Mouse (Mus musculus): ENCODE measurements at regions not wholly inside any gene's neighbourhood (a gene's known extent, or its start where the extent isn't known, plus 50 kb on each side); places are given as distances from the start of the nearest gene placed in this dataset.
A peak's percentile ranks its signal among the peaks of the same experiment; 100 is the strongest.

DNA sequence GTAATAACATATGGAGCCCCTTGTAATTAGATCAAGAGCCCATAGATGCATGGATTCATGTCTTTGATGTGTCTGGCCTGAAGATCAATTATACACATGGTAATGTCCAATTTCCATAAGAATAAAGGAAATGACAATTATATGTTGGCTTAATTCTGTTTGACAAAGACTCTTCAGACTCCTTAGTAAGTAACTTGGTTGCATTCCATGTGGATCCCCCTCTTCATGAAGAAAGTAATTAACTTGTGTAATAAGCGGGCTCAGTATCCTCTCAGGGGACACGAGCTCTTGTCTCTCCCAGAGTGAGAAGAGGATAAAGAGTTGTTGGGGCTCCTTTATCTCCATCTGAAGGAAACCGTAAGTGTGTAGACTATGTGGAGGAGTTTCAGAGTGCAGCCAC is 284.3 kb downstream of the Efnb2 start:
- no peak for DNase-seq

DNA sequence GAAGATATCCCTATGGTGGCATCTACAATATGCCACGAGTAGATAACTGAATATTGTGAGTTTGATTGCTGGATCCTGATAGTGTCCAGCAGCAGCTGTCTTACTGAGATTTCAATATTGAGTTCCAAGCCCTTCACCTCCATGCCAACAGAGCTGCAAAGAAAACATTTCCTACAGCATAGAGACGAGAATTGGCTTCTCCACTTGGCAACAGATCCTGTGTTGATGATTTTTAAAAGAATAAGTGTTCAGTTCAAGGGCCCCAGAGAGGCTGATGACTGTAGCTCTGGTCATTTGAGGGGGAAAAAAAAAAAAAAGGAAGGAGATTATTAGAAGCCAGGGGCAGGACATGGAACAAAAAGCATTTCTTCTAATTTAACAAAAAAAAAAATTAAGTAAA is 284.7 kb downstream of the Efnb2 start:
- no peak for DNase-seq

DNA sequence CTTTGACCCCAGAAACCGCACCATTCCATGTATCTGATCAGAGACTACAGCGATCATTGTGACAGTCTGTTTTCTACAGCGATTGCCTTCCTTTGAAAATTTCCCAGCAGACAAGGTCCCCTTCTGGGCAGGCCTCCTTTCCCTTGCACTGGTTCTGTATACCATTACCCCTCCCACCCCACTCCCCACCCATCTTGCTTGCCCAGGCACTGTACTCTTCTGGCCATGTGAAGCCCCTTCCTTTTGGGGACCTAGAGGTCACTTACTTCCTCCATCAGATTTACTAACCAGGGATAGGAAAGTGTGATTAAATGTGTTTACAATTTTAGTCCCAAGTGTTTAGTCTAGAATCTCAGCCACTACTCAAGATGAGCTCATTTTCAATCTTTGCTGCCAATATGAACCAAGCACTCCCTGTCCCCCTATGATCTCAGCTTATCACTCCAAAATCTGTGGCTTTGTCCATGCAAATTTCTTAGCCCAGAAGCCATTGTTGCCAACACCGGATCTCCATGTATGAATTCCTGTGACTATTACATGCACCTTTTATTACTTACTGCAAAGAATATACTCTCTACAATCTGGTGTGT is 293.7 kb downstream of the Efnb2 start:
- DNase-seq, result no peak

DNA sequence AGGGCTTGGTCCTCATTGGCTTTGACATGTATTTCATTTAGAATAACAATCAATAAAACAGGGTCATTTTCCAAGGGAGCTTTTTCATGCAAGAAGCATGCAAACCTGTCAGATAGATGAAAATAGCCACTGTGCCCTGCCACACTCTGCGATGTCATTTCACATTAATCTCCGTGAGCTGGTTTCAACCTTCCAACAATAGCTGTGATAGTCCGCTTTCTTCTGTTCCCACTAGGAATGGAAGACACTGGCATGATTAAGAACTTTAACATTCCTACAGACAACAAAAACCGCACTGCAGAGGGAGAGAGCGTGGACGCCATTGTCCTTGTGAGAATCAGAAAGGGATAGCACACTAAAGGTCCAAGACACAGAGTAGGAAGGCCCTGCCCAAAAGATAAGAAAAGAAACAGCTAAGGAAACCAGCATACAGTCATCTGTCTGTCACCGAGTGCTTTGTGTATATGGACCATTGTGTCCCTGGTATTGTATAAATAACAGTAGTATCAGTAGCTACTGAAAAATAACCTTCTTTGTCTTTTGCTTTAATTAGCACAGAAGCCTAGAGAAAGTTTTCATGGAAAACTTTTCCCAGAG is 299.0 kb downstream of the Efnb2 start:
- DNase-seq, result no peak

DNA sequence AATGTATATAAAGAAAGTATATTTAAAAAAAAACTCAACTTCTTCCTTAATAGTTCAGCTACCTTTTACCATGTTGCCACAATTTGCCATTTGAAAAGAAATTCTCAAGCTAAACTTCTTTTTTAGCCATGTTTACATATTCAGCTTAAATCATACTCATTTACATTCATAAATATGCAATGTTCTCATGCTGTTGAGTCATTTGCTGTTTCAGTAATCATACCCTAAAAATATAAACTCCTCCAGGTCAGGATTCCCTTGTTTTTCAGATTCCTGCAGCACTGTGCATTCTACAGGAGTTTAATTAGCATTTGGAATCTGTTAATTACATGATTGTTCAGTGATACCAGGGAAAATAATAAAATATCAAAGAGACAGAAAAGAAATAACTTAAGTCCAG is 300.5 kb downstream of the Efnb2 start:
- DNase-seq, result no peak

DNA sequence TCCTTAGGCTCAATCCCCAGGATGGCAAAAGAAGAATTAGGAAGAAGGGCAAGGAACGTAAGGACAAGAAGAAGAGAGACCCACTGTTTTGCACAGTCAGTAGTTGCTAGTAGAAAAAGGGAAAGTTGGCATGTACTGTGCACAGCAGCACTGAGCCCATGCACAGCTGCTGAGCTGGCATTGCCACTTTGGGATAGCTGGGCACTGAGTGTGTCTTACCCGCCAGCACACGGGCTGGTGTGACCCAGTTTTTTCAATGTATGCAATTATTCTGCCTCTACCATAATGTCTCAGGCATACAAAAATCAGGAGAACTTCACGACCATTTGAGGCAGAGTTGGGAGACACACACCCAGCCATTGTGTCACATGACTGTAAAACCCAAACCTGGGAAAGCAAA is 306.1 kb downstream of the Efnb2 start:
- DNase-seq, result no peak

DNA sequence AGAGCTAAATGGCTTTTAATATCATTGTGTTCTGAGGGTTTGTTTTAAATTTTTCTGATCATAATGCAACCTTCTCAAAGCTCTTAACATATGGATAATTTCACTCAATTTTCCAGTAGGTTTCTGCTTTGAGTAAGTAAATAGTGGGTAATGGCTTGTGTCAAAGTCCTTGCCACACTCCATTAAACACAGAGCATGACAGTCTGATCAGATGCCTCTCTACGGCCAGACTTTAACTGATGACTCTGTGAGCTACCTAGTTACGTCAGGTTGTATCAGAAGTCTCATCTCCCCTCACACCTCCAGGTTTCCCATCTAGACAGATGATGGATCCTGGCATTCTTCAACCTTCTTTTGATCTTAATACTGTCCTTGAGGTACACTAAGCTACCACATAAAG is 316.4 kb downstream of the Efnb2 start:
- no peak for DNase-seq

DNA sequence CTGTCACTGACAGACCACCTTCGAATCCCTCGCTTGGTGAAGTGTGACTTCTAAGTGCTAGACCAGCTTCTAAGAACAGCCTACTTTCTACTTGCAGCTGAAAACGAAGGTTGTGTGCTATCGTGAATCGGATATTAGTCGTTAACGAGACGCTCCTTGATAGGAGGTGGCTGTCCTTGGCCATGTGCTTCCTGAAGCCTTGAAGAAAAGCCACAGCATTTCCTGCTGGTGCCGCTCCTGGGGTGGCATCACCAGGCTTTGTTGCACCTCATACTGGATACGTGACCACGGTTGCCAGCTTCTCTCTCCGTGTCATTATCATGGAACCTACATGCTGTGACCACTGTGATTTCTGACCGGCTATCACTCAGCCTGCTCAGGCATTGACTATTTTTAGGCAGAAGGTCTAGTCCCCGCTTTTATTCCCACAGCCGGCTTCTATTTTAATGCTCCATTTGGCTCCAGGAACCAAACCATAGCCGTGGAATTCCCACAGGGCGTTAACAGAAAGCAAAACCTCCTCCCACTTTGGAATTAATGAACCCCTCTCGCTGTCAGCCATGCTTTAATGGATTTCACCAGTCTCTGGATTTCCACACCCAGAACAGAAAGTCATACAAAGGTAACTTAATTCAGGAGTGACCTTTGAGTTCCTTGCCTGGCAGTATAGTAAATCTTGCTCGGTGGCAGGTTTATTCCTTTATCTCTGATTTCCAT is 325.6 kb downstream of the Efnb2 start:
- DNase-seq, result no peak

DNA sequence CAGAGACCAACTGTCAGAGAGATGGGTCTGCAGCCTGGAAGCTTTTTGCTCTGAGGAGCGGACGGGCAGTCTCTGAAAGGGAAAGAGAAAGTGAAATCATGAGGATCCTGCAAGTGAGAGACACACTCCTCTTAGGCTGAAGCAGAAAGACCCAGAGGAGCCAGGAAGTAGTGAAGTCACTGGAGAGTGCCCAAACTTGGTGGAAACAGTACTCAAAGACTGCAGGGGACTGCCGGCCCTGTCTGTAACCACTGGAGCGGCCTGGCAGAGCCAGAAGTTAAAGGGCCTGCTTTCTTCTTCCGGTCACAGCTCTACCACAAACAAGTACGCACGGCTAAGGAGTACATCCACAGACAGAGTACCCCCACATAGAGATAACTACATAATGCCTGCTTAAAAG is 326.5 kb downstream of the Efnb2 start:
- no peak for DNase-seq

DNA sequence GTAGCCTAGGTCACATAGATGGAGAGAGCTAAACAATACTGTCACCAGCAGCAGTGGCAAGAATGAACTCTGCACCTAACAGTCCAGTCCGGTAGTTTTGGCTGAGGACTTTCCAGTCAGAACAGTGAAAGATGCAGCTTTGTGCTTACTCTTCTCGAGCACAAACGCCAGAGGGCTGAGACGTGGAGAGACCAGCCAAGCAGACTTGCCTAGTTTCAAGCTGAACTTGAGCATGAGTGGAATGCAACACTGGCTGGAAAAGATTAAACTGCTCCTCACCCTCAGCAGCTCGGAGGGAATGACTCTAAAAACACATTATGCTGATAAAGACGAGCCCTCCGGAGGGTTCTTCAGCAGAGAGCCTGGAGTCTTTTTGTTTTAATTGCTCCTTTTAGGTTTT is 329.8 kb downstream of the Efnb2 start:
- no peak for DNase-seq

DNA sequence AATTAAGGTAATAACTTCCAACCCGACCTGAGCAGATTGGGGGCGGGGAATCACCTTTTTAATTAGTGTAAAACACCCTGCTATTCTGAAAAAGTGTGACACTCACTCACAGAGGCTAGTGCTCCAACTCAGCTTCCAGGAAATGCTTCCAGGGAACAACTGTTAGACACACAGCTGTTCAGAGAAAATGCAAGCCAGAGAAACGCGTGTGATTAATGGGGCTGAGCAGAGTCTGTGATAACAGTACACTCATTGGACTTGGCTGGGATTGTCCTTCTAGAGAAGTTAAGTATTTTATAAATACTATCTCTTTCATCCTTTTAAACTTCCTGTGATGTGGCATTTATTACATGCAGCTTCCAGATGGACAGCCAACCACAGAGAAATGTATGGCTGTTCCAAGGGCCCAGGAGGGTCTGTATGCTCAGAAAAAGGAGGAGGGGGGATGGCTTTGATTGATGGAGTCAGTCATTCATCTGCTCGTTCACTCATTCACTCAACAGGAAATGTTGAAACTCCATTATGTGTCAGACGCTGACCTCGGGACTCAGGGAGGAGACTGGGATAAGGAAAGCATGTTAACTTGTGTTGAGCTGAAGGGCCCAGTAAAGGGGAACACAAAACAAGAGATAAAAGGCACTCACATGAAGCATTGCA is 332.9 kb downstream of the Efnb2 start:
- DNase-seq, result no peak

DNA sequence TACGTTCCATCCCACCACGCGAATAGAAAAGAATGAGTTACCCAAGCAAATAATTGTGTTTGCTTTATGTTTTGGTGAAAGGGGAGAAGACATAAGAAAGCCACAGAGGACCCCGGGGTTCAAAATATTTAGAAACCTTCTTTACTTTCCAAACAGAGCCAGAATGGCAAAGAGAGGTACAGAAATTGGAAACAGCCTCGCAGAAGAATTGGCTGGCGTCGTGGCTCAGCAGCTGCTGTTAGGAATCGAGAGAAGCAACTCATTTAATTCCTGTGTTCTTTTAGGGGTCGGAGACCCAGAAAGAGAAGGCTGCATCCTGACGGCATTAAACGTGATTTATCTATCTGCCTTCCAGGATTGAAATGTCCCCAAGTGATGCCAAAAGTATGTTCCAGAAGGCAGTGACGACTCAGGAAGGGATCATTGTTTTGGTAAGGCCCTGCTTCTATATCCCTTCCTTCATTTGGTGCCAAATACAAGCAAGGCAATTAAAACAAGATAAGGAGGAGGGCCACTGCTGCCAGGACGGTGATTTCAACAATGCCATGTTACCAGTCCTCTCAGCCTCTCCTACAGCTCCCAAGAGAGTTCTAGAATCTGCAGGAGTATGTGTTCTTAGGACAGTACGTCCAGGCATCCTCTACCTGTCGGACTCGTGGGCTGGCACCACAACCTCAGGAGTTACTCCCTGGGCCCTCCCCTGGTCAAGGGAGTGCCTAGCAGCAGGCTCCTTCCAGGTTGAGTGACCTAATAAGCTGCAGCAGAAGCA is 334.8 kb downstream of the Efnb2 start:
- no peak for DNase-seq

DNA sequence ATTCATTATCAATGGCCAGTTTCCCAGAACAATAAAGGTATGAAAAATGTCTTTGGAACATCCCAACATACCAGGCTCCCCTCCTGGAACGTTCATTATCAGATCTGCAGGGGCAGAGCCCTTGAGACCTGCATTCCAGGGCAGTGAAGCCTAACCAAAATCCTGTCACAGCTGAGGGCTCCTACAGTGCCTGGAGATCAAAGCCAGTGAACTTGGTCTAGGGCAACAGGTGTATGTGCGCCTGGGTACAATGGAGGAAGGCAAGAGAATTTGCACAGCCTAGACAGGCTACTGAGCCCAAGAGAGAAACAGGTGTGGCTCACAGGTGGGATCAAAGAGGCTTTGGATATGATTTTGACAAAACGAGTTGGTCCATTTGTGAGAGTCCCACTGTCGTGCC is 335.6 kb downstream of the Efnb2 start:
- no peak for DNase-seq

DNA sequence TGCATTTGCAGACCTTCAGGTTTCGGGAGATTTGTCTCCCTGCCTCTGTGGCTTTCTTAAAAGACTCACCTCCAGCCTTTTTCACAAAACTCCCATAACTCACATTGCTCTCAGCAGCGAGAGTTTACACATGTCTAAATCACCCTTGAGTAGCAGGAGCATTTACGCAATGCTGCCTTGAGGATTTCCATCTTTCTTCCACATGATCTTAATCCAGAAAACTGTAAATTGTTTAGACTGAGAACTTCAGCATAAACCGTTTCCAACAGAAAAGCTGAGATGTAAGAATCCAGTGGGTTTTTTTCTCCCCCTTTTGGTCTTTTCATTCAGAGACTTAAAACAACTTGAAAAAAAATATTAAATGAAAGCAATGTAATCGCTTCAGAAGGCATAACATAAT is 336.5 kb downstream of the Efnb2 start:
- DNase-seq, result no peak

DNA sequence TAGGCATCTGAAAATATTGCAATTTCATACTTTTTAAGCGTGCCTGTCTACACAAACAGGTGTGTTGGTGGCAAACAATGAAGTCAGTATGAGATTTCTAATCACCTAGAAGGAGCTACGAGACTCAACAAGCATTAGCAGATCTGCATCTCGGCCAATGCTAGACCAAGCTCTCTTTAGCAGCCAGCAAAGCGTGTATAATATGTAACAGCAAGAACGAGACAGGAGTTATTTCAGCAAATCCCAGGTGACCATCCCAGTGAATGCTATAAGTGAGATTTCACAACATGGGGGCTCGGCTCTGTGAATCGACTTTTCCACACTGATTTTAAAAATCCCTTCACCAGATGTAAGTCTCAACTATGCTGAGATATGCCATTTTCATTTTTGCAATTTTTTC is 352.8 kb downstream of the Efnb2 start:
- no peak for DNase-seq

DNA sequence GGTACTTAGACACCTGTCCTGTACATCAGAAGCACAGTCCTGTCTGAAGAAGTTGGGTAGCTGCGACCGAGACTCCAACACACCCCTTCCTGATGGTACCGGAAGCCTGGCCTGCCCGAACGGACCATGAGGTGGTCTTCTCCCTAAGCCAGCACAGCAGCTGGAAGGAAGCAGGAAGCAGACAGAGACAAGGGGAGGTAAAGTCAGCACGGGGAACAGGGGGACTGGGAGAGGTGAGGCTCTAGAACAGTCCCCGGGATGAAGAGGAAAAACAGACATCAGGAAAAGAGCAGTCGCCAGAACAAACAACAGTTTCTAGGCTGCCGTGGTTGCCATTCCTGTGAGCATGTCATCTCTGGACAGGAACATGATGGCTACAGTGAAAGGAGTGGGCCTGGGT is 353.6 kb downstream of the Efnb2 start:
- no peak for DNase-seq

DNA sequence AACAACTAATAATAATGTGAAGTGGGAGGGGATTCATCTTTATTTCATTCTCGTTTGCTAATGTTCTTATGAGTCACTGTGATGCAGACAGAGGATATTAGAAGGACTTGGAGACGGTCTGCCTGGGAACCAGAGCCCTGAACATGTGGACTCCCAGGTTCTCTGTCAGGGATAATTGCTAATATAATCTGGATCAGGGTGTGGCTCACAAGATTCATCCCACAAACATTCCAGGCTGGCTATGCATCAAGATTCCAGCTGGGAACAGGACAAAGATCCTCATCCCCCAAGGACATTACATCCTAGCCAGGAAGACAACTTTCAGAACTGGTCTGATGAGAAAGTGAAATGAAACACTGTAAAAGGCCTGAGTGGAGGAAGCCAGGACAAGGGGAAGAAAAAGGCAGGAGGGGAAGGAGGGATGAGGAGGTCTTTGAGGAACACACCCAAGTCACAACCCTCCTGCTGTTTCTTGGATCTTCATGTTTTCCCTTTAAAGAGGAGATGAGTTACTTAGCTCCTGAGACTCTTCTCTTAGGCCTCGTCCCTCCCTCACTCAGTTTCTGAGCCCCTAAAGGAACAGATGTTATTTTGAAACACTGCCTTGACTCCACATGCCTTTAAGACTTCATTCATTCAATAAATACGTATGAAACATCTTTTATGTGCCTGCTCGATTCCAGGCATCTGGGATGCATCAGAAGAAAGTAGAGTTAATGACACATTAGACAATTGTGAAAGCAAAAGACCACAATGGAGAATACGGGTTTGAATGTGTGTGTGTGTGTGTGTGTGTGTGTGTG is 360.9 kb downstream of the Efnb2 start:
- DNase-seq, result no peak

DNA sequence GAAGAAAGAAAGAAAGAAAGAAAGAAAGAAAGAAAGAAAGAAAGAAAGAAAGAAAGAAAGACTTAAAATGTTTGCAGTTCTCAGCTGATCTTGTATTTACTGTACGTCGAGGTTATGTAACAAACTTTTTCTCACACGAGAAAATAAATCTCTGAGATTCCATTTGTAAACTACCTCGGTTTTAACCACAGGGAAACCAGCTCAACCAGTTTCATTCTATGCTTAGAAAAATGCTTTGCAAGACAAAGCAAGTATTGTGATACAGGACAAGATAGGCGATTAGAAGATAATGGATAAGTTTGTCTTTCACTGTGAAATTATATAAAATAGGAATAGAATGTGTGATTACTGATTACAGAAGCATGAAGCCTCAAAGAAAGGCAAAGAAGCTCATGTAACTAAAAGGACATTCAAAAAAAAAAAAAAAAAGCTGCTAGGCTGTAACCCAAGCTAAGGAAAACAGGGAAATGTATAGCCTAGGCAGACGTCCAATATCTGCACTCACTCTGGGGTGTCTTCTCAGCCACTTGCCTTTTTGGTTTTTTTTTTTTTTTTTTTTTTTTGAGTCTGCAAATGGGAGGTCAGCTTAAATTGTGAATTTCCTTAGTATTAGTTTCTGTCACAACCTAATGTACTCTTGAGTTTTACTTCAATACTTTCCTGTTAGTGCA is 368.3 kb downstream of the Efnb2 start:
- DNase-seq, result no peak

DNA sequence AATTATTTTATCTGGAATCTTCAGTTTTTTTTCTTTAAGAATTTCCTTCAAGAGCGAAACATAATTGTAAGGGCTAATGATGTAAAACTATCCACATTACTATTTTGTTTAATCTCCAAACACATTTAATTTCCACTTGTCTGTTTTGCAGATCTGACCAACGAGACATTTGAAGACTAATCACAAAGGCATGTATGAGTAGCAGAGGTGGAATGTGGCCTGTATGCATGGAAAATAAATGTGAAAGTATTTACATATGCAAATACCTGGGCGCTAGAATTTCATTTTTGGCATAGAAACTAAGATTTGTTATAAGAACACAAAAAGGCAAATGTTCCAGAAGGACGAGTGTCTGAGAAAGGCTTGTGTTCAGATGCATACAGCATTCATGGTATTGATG is 375.2 kb downstream of the Efnb2 start:
- DNase-seq, result no peak

DNA sequence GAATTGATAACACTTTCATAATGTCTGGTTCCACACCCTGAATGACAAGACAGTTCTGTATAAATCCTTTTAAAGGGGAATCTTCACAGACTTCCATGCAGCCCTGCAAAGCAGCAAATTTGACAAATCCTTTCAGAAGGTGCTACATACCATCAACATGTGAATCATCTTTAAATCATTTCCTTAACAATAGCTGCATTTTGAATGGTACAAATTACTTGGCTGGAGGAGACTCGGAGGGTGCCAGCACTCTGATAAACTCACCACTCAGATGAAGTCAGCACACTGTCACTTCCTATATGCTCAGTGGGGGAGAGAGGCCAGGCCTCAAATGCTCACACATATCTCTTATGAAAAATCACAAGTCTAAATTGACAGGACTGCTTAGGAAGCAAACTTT is 386.1 kb downstream of the Efnb2 start:
- DNase-seq, result peak in 1 of 2 experiments; percentile 20

DNA sequence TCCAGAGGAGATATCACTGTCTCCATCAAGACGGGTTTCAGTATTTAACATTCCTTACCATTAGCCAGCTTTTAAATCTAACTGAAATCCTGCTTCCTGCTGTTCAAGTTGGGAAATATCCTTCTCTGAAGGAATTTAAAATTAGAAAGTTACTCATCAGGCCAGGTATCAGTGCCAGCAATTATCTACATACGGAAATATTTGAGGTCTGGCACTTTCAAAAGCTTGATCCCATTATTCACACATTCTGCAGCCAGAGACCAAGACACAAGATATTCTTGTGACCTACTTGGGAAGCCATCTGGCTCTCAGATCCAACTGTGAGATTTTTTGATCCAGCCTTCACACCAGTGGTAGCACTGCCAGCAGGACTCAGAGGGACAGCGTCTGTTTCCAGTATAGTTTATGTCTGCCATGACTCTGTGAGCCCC is 386.8 kb downstream of the Efnb2 start:
- peak; percentile 46 to 62 for DNase-seq

DNA sequence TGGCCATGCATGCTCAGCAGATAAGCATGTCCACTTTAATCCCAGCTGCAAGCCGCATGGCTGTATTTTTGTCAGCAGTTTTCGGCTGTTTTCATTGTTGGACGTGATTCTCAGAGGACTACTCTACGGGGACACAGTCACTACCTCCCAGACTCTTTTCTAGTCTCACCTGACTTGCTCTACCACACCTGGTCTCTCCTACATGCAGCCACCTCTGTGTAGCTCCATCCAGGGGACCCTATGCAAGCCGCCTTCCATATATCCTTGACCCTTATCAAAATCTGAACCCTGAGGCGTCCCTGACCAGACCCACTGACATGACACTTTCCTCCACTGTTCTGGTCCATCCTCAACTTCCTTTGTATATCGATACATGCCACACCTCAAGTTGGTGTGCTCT is 402.2 kb downstream of the Efnb2 start:
- no peak for DNase-seq
